Mouse (Mus musculus) brain, embryonic 14.5 days (tissue): ENCODE results near the gene Nlrx1.

Source experiments
- CTCF ChIP-seq: fragments of 200-500 bp; IDR thresholded peaks from 2 replicates; pipeline ENCODE4 v1.5.1; 2012; ENCODE audit warnings: inconsistent platforms, mild to moderate bottlenecking, moderate library complexity, borderline replicate concordance; ENCODE audit not compliant: insufficient read depth, insufficient read length; ENCODE audit errors: extremely low read depth
- POLR2A ChIP-seq: fragments of 200-500 bp; IDR thresholded peaks from 2 replicates; pipeline ENCODE4 v1.6.1; 2012; ENCODE audit warnings: mild to moderate bottlenecking, inconsistent platforms, borderline replicate concordance; ENCODE audit not compliant: poor library complexity, insufficient read depth, insufficient read length, severe bottlenecking; ENCODE audit errors: extremely low read depth

DNA sequence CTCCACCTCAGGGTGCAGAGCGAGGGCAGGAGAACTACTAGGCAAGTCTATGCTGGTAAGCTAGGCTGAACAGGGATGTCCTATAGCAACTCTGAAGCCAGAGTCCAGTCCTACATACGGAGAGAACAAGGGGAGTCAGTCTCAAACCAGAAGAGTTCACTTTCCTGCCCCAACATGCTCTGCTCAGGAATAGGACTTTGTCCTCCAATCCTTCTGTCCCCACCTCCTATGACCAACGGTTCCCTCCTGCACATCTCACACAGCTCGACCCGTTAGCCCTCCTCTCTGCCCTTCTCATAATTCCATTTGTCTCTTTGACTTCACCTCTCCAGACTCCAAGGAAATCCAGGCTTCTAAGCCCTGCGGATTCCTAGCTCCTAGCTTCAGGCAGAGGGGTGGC is 20.5 kb downstream of the Nlrx1 start:
- TF ChIP-seq CTCF (no peak), POLR2A (no peak)
